Mouse (Mus musculus) embryonic facial prominence, embryonic 12.5 days (tissue): ENCODE results near the gene Gm136. TPM values are rescaled to one million over a fixed set of nuclear protein-coding genes. Genes with fewer than 3 reads are reported as not detected.
"Not testable (repeated sequence)": the region's sequence is repeated elsewhere in the genome, so short reads cannot be mapped to it uniquely, and the experiment has no call there.

Experiments used
- ATAC-seq: fragments of 200-750 bp; cut with Nextera tagmentation; 2 replicates; pipeline ENCODE4 v1.8.0; 2017; ENCODE audit not compliant: insufficient number of reproducible peaks, insufficient read depth, low FRiP score, low TSS enrichment
- H3K27ac ChIP-seq: fragments of 300-500 bp; sonication (generic); 2 replicates; pipeline ENCODE4 v1.5.1; 2016; ENCODE audit warnings: mild to moderate bottlenecking
- H3K27me3 ChIP-seq: fragments of 300-500 bp; sonication (generic); 2 replicates; pipeline ENCODE4 v1.6.1; 2016; ENCODE audit warnings: mild to moderate bottlenecking, moderate library complexity
- H3K36me3 ChIP-seq: fragments of 300-500 bp; sonication (generic); 2 replicates; pipeline ENCODE4 v1.6.1; 2016; ENCODE audit warnings: mild to moderate bottlenecking
- H3K4me1 ChIP-seq: fragments of 300-500 bp; sonication (generic); 2 replicates; pipeline ENCODE4 v1.6.1; 2016
- H3K4me2 ChIP-seq: fragments of 300-500 bp; sonication (generic); replicated peaks from 2 replicates; pipeline ENCODE4 v1.6.1; 2016; ENCODE audit warnings: mild to moderate bottlenecking, moderate library complexity
- H3K4me3 ChIP-seq: fragments of 300-500 bp; sonication (generic); 2 replicates; pipeline ENCODE4 v1.5.1; 2016; ENCODE audit warnings: mild to moderate bottlenecking
- H3K9ac ChIP-seq: fragments of 300-500 bp; sonication (generic); 2 replicates; pipeline ENCODE4 v1.6.1; 2016; ENCODE audit warnings: mild to moderate bottlenecking, moderate library complexity
- H3K9me3 ChIP-seq: fragments of 300-500 bp; sonication (generic); 2 replicates; pipeline ENCODE4 v1.6.1; 2016; ENCODE audit warnings: mild to moderate bottlenecking, moderate library complexity
- WGBS: fragments of 180-500 bp; shearing (Covaris S2); methylation state at CpG from one replicate; pipeline ENCODE4 v1.1.7; 2016; 5-methylcytosine and 5-hydroxymethylcytosine counted together
- polyA plus RNA-seq: library from polyadenylated mRNA; unstranded; fragments of >200 nt; fragmentation: Nextera tagmentation; extraction: Ambion mirVana; gene quantifications from 2 replicates; pipeline ENCODE4 v1.2.1, GENCODE M21; 2016

Gm136 gene
- polyA plus RNA-seq, 1 experiment from 2014 or later, result not detected

GRCm38 (mm10) chr4:34749236-34749635 lies 6.8 kb downstream of the Gm136 start:
- no peaks in the 10 kb centered on the region for H3K27me3 ChIP-seq
- H3K9ac ChIP-seq, result no peak overlapping the region
- no peak for ATAC-seq
- H3K27ac ChIP-seq, result no peak overlapping the region
- no peak overlapping the region for H3K4me3 ChIP-seq
- no peaks in the 10 kb centered on the region for H3K9me3 ChIP-seq
- H3K4me1 ChIP-seq, result no peaks in the 10 kb centered on the region
- WGBS, result 55% methylated on average over 6 of the region's 6 CpGs
- no peaks in the 10 kb centered on the region for H3K36me3 ChIP-seq
- no peak overlapping the region for H3K4me2 ChIP-seq

- no peak overlapping the region for H3K4me2 ChIP-seq
- no peak overlapping the region for H3K4me3 ChIP-seq
- 76% methylated on average over 3 of the region's 3 CpGs for WGBS
- no peak overlapping the region for H3K9ac ChIP-seq
- H3K9me3 ChIP-seq, result no peaks in the 10 kb centered on the region
- no peak for ATAC-seq
- H3K36me3 ChIP-seq, result no peaks in the 10 kb centered on the region
- no peak overlapping the region for H3K27ac ChIP-seq
- H3K4me1 ChIP-seq, result no peaks in the 10 kb centered on the region
- no peaks in the 10 kb centered on the region for H3K27me3 ChIP-seq
Observed at GRCm38 (mm10) chr4:34734461-34734860, 21.6 kb downstream of the Gm136 start.

- WGBS, result 20% methylated on average over 2 of the region's 2 CpGs
- H3K36me3 ChIP-seq, H3K9ac ChIP-seq, H3K9me3 ChIP-seq, H3K4me1 ChIP-seq, ATAC-seq, H3K27ac ChIP-seq, H3K4me3 ChIP-seq, H3K27me3 ChIP-seq, H3K4me2 ChIP-seq: not testable (repeated sequence)
Observed at GRCm38 (mm10) chr4:34733415-34733814, 22.6 kb downstream of the Gm136 start.

GRCm38 (mm10) chr4:34729851-34730341 lies 26.2 kb downstream of the Gm136 start, which contains the start of gene Cfap206:
Cfap206 (minus strand) TSS chr4:34730206.
- Histone ChIP-seq H3K4me2 (peak within 1 kb of the TSS; percentile 73), H3K27ac (no peak within 1 kb of the TSS), H3K4me3 (peak within 1 kb of the TSS; percentile 42), H3K9ac (peak within 1 kb of the TSS; percentile 20; the same call in 1 of the 2 replicates), H3K27me3 (no peaks in the 10 kb centered on the region), H3K36me3 (no peaks in the 10 kb centered on the region), H3K4me1 (no peaks in the 10 kb centered on the region), H3K9me3 (no peaks in the 10 kb centered on the region)
- ATAC-seq, result peak; percentile 92
- WGBS, result under 1% methylated on average over 38 of the region's 38 CpGs

- H3K27me3 ChIP-seq, H3K4me3 ChIP-seq, ATAC-seq, H3K9ac ChIP-seq, H3K4me2 ChIP-seq, H3K36me3 ChIP-seq, H3K9me3 ChIP-seq, H3K27ac ChIP-seq, H3K4me1 ChIP-seq: not testable (repeated sequence)
- WGBS, result 89% methylated on average over 3 of the region's 3 CpGs
Observed at GRCm38 (mm10) chr4:34725710-34726109, 30.4 kb downstream of the Gm136 start.

GRCm38 (mm10) chr4:34724306-34724705 lies 31.8 kb downstream of the Gm136 start:
- no peak overlapping the region for H3K9ac ChIP-seq
- H3K27ac ChIP-seq, result no peak overlapping the region
- no peaks in the 10 kb centered on the region for H3K9me3 ChIP-seq
- H3K4me3 ChIP-seq, result no peak overlapping the region
- ATAC-seq, result no peak
- no peaks in the 10 kb centered on the region for H3K4me1 ChIP-seq
- H3K27me3 ChIP-seq, result no peaks in the 10 kb centered on the region
- WGBS, result 56% methylated on average over 4 of the region's 4 CpGs
- H3K36me3 ChIP-seq, result no peaks in the 10 kb centered on the region
- H3K4me2 ChIP-seq, result no peak overlapping the region

- Histone ChIP-seq H3K27me3 (no peaks in the 10 kb centered on the region), H3K9ac (no peak overlapping the region), H3K4me1 (no peaks in the 10 kb centered on the region), H3K4me3 (no peak overlapping the region), H3K36me3 (no peaks in the 10 kb centered on the region), H3K4me2 (no peak overlapping the region), H3K9me3 (no peaks in the 10 kb centered on the region), H3K27ac (no peak overlapping the region)
- WGBS, result 64% methylated on average over 4 of the region's 4 CpGs
- ATAC-seq, result no peak
Observed at GRCm38 (mm10) chr4:34723186-34723585, 32.9 kb downstream of the Gm136 start.

GRCm38 (mm10) chr4:34720127-34720895 lies 35.8 kb downstream of the Gm136 start:
- 86% methylated on average over 7 of the region's 7 CpGs for WGBS
- Histone ChIP-seq H3K36me3 (no peaks in the 10 kb centered on the region), H3K4me2 (no peak overlapping the region), H3K9me3 (no peaks in the 10 kb centered on the region), H3K9ac (no peak overlapping the region), H3K4me1 (no peaks in the 10 kb centered on the region), H3K27me3 (no peaks in the 10 kb centered on the region), H3K4me3 (no peak overlapping the region), H3K27ac (no peak overlapping the region)
- ATAC-seq, result no peak

GRCm38 (mm10) chr4:34719421-34719820 lies 36.6 kb downstream of the Gm136 start:
- H3K9me3 ChIP-seq, result no peaks in the 10 kb centered on the region
- no peak overlapping the region for H3K4me2 ChIP-seq
- H3K27me3 ChIP-seq, result no peaks in the 10 kb centered on the region
- no peak for ATAC-seq
- no peak overlapping the region for H3K4me3 ChIP-seq
- 94% methylated on average over 12 of the region's 12 CpGs for WGBS
- no peaks in the 10 kb centered on the region for H3K4me1 ChIP-seq
- H3K27ac ChIP-seq, result no peak overlapping the region
- H3K9ac ChIP-seq, result no peak overlapping the region
- no peaks in the 10 kb centered on the region for H3K36me3 ChIP-seq

GRCm38 (mm10) chr4:34715062-34715461 lies 41.0 kb downstream of the Gm136 start:
- no peaks in the 10 kb centered on the region for H3K27me3 ChIP-seq
- H3K4me2 ChIP-seq, result no peak overlapping the region
- H3K9ac ChIP-seq, result no peak overlapping the region
- H3K4me3 ChIP-seq, result no peak overlapping the region
- no peaks in the 10 kb centered on the region for H3K36me3 ChIP-seq
- no peaks in the 10 kb centered on the region for H3K4me1 ChIP-seq
- H3K27ac ChIP-seq, result no peak overlapping the region
- H3K9me3 ChIP-seq, result no peaks in the 10 kb centered on the region
- no peak for ATAC-seq
- WGBS, result 100% methylated on average over 1 of the region's 1 CpGs

GRCm38 (mm10) chr4:34708127-34708526 lies 47.9 kb downstream of the Gm136 start:
- Histone ChIP-seq H3K36me3 (no peaks in the 10 kb centered on the region), H3K9me3 (no peaks in the 10 kb centered on the region), H3K4me2 (no peak overlapping the region), H3K9ac (no peak overlapping the region), H3K27ac (no peak overlapping the region), H3K4me1 (no peaks in the 10 kb centered on the region), H3K4me3 (no peak overlapping the region), H3K27me3 (no peaks in the 10 kb centered on the region)
- no peak for ATAC-seq
- WGBS, result 73% methylated on average over 3 of the region's 3 CpGs

- no peak for ATAC-seq
Observed at GRCm38 (mm10) chr4:34707248-34707647, 48.8 kb downstream of the Gm136 start.

More at GRCm38 (mm10) chr4:34707248-34707647, 48.8 kb downstream of the Gm136 start:
- no peak overlapping the region for H3K9ac ChIP-seq
- no peaks in the 10 kb centered on the region for H3K27me3 ChIP-seq
- H3K4me1 ChIP-seq, result no peaks in the 10 kb centered on the region
- WGBS, result 74% methylated on average over 3 of the region's 3 CpGs
- no peaks in the 10 kb centered on the region for H3K9me3 ChIP-seq
- H3K27ac ChIP-seq, result no peak overlapping the region
- no peak overlapping the region for H3K4me3 ChIP-seq
- no peak overlapping the region for H3K4me2 ChIP-seq
- H3K36me3 ChIP-seq, result no peaks in the 10 kb centered on the region
